Mouse (Mus musculus): ENCODE measurements around the gene Zfp27. TPM values are rescaled to one million over a fixed set of nuclear protein-coding genes. Genes with fewer than 3 reads are reported as not detected.

Zfp27 gene
- 19.2 and 20.5 TPM in 2 replicates for polyA plus RNA-seq (2014; fragmentation: Nextera tagmentation; extraction: Ambion mirVana)

DNA sequence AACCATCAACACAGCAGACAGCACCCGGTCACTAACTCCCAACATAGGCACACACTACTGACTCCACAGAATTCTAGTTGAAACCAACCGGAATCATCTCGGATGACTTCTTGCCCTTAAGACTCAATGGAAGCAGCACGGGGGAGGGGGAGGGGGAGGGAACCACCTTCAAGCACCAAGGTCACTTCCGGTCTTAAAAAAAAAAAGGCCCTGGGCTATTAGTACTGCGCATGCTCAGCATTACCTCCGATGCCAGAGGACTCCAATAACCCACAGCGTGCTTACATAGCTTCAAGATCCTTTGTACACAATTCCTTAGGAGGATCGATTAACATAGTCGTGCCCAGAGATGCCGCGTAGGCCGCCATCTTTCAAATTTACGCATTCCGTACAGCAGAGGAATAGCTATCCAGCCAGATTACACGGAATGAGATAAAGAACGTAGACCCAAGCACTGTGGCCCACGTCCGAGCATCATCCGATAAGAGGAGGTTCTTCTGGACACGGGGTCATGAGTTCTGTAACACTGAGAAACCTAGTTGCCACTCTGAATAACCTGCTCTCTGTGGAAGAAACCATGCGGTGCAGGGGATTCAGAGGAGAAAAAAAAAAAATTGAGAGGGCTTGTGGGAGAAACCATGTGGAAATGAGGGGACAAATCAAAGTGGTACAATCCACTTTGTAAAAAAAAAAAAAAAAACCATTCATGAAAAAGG lies at the start of gene Zfp27:
Zfp27 (minus strand) TSS at position 607 of the 716 bp plus-strand sequence.
- whole genome bisulfite sequencing, result under 1% methylated on average over 22 of the region's 22 CpGs
- H3K4me3 ChIP-seq (ENCODE audit: low read depth, low read length), result peak within 1 kb of the TSS; percentile 62
- ATAC-seq, result peak; percentile 86
- H3K4me2 ChIP-seq (ENCODE audit: low read length), result peak within 1 kb of the TSS; percentile 57
- H3K36me3 ChIP-seq (ENCODE audit: control insufficient read depth, insufficient read depth, low read length), result peaks cover 18% of the 10 kb centered on the region
- H3K9ac ChIP-seq (ENCODE audit: low read length), result peak within 1 kb of the TSS; percentile 68
- no peaks in the 10 kb centered on the region for H3K27me3 ChIP-seq (replicated peaks; ENCODE audit: control insufficient read depth, insufficient read depth, low read length)
- DNase-seq (ENCODE audit: low spot score), result peak; percentile 98
- peaks cover 15% of the 10 kb centered on the region for H3K4me1 ChIP-seq (ENCODE audit: control insufficient read depth, insufficient read depth, low read length)
- H3K9me3 ChIP-seq (replicated peaks; ENCODE audit: control insufficient read depth, low read length), result no peaks in the 10 kb centered on the region
- peak within 1 kb of the TSS; percentile 96 for H3K27ac ChIP-seq (ENCODE audit: low read depth, low read length)

DNA sequence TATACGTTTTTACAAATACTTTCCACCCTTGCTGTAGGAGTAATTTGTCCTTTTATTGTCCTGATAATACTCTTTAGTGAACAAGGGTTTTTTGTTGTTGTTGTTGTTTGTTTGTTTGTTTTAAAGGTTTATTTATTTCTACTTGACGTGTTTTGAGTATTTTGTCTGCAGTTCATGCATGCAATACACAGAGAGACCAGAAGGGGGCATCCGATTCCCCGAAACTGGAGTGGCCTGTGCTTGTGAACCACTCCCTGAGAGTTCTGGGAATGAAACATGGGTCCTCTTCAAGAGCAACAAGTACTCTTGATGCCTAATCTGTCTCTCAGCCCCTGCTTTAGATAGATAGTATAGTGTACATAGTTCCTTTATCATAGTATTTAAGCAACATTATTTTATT lies 48.4 kb upstream of the Zfp27 start:
- WGBS, result 23% methylated on average over 4 of the region's 4 CpGs
- Histone ChIP-seq H3K4me2 (ENCODE audit: low read length) (peak overlapping the region; percentile 58), H3K36me3 (ENCODE audit: control insufficient read depth, insufficient read depth, low read length) (peaks cover 13% of the 10 kb centered on the region), H3K9ac (ENCODE audit: low read length) (no peak overlapping the region), H3K27ac (ENCODE audit: low read depth, low read length) (no peak overlapping the region), H3K9me3 (replicated peaks; ENCODE audit: control insufficient read depth, low read length) (no peaks in the 10 kb centered on the region), H3K4me1 (ENCODE audit: control insufficient read depth, insufficient read depth, low read length) (no peaks in the 10 kb centered on the region), H3K27me3 (replicated peaks; ENCODE audit: control insufficient read depth, insufficient read depth, low read length) (no peaks in the 10 kb centered on the region), H3K4me3 (ENCODE audit: low read depth, low read length) (no peak overlapping the region)
- ATAC-seq (no peak), DNase-seq (ENCODE audit: low spot score) (peak; percentile 45)

DNA sequence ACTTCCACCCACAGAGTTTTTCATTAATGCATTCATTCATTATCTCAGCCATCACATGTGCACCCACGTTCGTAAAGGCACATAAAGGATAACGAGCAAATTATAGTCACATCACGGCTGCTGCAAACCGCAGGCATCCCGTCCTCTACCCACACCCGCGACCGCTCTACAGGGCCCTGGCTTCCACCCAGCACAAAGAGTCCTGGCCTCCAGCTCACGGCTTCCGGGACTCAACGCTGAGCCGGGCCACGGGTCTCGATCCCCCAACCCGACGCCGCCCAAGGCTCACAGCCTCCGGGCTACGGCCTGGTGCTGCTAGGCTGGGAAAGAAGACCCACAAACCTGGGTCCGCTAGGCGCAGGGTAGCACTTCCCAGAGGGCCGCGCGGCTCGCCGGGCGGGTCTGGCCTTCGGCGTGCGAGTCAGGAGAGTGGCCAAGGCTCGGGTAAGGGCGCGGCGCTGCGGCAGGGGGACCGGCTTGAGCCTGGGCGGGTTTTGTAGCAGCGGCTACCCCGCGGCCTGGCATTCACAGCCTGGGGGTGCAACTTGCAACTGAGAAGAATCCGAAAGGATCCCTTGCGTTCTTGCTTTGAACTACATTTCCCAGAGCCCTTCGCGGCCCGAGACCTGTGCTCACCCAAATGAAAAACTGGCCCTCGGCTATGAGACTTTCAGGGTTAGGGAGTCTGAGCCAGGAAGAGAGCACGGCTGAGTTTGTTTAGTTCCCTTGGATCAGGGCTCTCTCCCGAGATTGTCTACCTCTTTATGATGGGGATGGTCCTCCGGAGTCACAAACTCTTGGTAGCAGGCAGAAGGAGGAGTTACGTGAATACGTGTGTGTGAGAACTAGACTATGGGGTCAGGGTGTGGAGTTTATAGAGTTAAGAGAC lies 47.4 kb upstream of the Zfp27 start, which contains the start of gene Zfp74:
Zfp74 (minus strand) TSS at position 577 of the 889 bp plus-strand sequence.
- Histone ChIP-seq H3K27me3 (replicated peaks; ENCODE audit: control insufficient read depth, insufficient read depth, low read length) (no peaks in the 10 kb centered on the region), H3K4me1 (ENCODE audit: control insufficient read depth, insufficient read depth, low read length) (no peaks in the 10 kb centered on the region), H3K4me3 (ENCODE audit: low read depth, low read length) (peak within 1 kb of the TSS; percentile 70), H3K9me3 (replicated peaks; ENCODE audit: control insufficient read depth, low read length) (no peaks in the 10 kb centered on the region), H3K36me3 (ENCODE audit: control insufficient read depth, insufficient read depth, low read length) (peaks cover 18% of the 10 kb centered on the region), H3K9ac (ENCODE audit: low read length) (peak within 1 kb of the TSS; percentile 95), H3K4me2 (ENCODE audit: low read length) (peak within 1 kb of the TSS; percentile 58), H3K27ac (ENCODE audit: low read depth, low read length) (peak within 1 kb of the TSS; percentile 95)
- ATAC-seq, result peak; percentile 94
- peak; percentile 90 for DNase-seq (ENCODE audit: low spot score)
- under 1% methylated on average over 52 of the region's 52 CpGs for WGBS

DNA sequence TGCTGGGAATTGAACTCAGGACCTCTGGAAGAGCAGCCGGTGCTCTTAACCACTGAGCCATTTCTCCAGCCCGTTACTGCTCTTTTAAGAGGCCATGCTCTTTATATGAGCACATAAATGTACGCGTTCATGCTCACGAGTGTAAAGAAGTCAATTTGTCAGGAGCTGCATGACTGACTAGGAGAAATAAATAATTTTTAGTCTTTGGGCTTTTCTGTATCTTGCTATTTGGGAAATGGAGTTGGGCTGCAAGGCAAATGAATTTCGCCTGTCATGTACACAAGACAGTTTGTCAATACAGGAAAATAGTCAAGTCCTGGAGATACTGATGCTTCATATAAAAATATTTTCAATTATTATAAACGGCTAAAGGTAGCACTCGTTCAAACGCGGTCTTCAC lies 46.7 kb upstream of the Zfp27 start:
- DNase-seq (ENCODE audit: low spot score) (no peak), ATAC-seq (no peak)
- Histone ChIP-seq H3K4me1 (ENCODE audit: control insufficient read depth, insufficient read depth, low read length) (no peaks in the 10 kb centered on the region), H3K4me3 (ENCODE audit: low read depth, low read length) (peak overlapping the region; percentile 70), H3K9me3 (replicated peaks; ENCODE audit: control insufficient read depth, low read length) (no peaks in the 10 kb centered on the region), H3K9ac (ENCODE audit: low read length) (peak overlapping the region; percentile 95), H3K36me3 (ENCODE audit: control insufficient read depth, insufficient read depth, low read length) (peaks cover 18% of the 10 kb centered on the region), H3K27me3 (replicated peaks; ENCODE audit: control insufficient read depth, insufficient read depth, low read length) (no peaks in the 10 kb centered on the region), H3K4me2 (ENCODE audit: low read length) (peak overlapping the region; percentile 58), H3K27ac (ENCODE audit: low read depth, low read length) (peak overlapping the region; percentile 95; the same call in 1 of the 2 replicates)
- WGBS, result 44% methylated on average over 10 of the region's 10 CpGs

DNA sequence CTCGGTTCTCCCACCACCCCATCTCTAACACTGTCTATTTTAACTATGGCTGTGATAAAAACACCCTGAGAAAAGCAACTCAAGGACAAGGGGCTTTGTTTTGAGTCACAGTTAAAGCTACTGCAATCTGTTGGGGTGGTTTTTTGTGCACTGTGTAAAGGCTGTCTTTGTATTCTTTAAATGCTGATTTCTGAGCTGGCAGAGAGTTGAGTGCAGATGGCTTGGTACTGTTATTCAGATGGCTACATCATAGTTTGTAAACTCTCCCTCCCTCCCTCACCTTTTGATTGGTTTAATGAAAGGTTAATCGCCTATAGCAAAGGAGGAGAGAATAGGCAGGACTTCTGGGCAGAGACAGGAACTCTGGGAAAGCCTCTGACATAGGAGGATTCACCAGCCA lies 37.8 kb upstream of the Zfp27 start:
- no peak overlapping the region for H3K9ac ChIP-seq (ENCODE audit: low read length)
- ATAC-seq, result no peak

DNA sequence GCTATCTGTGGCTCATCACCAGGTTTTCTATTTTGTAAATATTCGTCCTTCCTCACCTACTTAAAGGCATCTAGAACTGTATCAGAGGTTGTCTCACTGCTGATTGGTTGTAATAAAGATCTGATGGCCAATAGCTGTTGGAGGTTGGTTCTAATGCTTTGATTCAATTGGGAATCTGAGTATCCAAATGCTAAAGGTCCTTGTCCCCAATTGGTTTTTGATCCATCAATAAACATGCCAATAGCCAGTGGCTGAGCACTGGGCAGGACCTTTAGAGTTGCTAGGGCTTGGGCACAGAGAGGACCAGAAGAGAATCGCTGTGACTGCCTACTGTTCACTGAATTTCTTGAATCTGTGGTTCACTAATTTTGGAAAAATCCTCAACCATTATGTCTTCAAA lies 37.3 kb upstream of the Zfp27 start:
- Histone ChIP-seq H3K9ac (ENCODE audit: low read length) (no peak overlapping the region), H3K4me3 (ENCODE audit: low read depth, low read length) (no peak overlapping the region), H3K27ac (ENCODE audit: low read depth, low read length) (no peak overlapping the region), H3K36me3 (ENCODE audit: control insufficient read depth, insufficient read depth, low read length) (peaks cover 25% of the 10 kb centered on the region), H3K27me3 (replicated peaks; ENCODE audit: control insufficient read depth, insufficient read depth, low read length) (no peaks in the 10 kb centered on the region), H3K4me1 (ENCODE audit: control insufficient read depth, insufficient read depth, low read length) (no peaks in the 10 kb centered on the region), H3K9me3 (replicated peaks; ENCODE audit: control insufficient read depth, low read length) (no peaks in the 10 kb centered on the region), H3K4me2 (ENCODE audit: low read length) (no peak overlapping the region)
- DNase-seq (ENCODE audit: low spot score) (no peak), ATAC-seq (no peak)
- WGBS, result 69% methylated on average over 2 of the region's 2 CpGs

More for the DNA sequence above, 37.8 kb upstream of the Zfp27 start:
- no peaks in the 10 kb centered on the region for H3K4me1 ChIP-seq (ENCODE audit: control insufficient read depth, insufficient read depth, low read length)
- 67% methylated on average over 2 of the region's 2 CpGs for WGBS
- no peak overlapping the region for H3K27ac ChIP-seq (ENCODE audit: low read depth, low read length)
- no peak overlapping the region for H3K4me3 ChIP-seq (ENCODE audit: low read depth, low read length)
- H3K27me3 ChIP-seq (replicated peaks; ENCODE audit: control insufficient read depth, insufficient read depth, low read length), result no peaks in the 10 kb centered on the region
- H3K36me3 ChIP-seq (ENCODE audit: control insufficient read depth, insufficient read depth, low read length), result peaks cover 28% of the 10 kb centered on the region
- no peak overlapping the region for H3K4me2 ChIP-seq (ENCODE audit: low read length)
- no peaks in the 10 kb centered on the region for H3K9me3 ChIP-seq (replicated peaks; ENCODE audit: control insufficient read depth, low read length)
- peak; percentile 49 for DNase-seq (ENCODE audit: low spot score)

DNA sequence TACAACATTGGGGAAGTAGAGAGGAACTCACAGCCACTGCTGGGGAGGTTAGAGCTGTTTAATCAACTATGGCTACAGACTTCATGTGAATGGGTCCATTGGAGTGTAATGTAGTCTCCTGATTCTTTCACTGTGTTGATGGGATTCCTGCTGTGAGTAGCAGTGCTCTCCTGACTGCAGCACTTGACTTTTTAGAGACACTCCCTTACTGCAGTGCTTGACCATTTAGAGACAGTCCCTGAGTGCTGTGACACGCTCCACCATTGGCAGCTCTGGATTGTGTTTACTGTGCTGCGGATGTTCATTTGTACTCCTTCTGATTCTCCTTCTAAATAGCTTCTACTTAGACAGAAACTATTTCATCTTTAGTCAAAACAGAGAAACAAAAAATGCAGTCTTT lies 36.4 kb upstream of the Zfp27 start:
- H3K4me2 ChIP-seq (ENCODE audit: low read length), result no peak overlapping the region
- ATAC-seq, result no peak
- H3K9ac ChIP-seq (ENCODE audit: low read length), result no peak overlapping the region
- 32% methylated on average over 2 of the region's 2 CpGs for WGBS
- H3K36me3 ChIP-seq (ENCODE audit: control insufficient read depth, insufficient read depth, low read length), result peaks cover 27% of the 10 kb centered on the region
- no peaks in the 10 kb centered on the region for H3K4me1 ChIP-seq (ENCODE audit: control insufficient read depth, insufficient read depth, low read length)
- no peak overlapping the region for H3K4me3 ChIP-seq (ENCODE audit: low read depth, low read length)
- H3K27ac ChIP-seq (ENCODE audit: low read depth, low read length), result no peak overlapping the region
- no peaks in the 10 kb centered on the region for H3K27me3 ChIP-seq (replicated peaks; ENCODE audit: control insufficient read depth, insufficient read depth, low read length)
- H3K9me3 ChIP-seq (replicated peaks; ENCODE audit: control insufficient read depth, low read length), result no peaks in the 10 kb centered on the region
- no peak for DNase-seq (ENCODE audit: low spot score)

DNA sequence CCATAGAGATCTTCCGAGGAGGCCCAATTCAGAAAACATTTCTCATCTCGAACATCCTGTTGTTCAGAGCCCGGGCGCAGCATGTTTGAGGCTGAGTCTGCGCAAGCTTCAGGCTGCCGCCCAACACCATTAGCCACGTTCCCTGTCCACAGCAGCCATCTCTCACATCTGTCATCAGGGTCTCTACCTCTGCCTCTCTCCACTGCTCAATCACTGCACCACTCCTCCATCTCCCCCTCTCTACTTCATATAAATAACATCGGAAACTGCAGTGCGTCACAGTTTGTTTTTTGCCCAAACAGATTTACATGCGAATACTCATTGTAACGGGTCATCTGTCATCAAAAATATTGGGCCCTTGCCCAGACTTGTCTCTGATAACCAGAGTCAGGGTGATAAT lies 34.7 kb upstream of the Zfp27 start:
- peak; percentile 24 for DNase-seq (ENCODE audit: low spot score)
- 86% methylated on average over 11 of the region's 11 CpGs for WGBS
- no peak overlapping the region for H3K27ac ChIP-seq (ENCODE audit: low read depth, low read length)
- H3K4me3 ChIP-seq (ENCODE audit: low read depth, low read length), result no peak overlapping the region
- H3K9me3 ChIP-seq (replicated peaks; ENCODE audit: control insufficient read depth, low read length), result no peaks in the 10 kb centered on the region
- peaks cover 40% of the 10 kb centered on the region for H3K36me3 ChIP-seq (ENCODE audit: control insufficient read depth, insufficient read depth, low read length)
- no peak for ATAC-seq
- H3K4me2 ChIP-seq (ENCODE audit: low read length), result no peak overlapping the region
- H3K4me1 ChIP-seq (ENCODE audit: control insufficient read depth, insufficient read depth, low read length), result no peaks in the 10 kb centered on the region
- no peaks in the 10 kb centered on the region for H3K27me3 ChIP-seq (replicated peaks; ENCODE audit: control insufficient read depth, insufficient read depth, low read length)
- H3K9ac ChIP-seq (ENCODE audit: low read length), result no peak overlapping the region
